ENCODE assay signal across 20 mouse cellular contexts in the genomic region with DNA sequence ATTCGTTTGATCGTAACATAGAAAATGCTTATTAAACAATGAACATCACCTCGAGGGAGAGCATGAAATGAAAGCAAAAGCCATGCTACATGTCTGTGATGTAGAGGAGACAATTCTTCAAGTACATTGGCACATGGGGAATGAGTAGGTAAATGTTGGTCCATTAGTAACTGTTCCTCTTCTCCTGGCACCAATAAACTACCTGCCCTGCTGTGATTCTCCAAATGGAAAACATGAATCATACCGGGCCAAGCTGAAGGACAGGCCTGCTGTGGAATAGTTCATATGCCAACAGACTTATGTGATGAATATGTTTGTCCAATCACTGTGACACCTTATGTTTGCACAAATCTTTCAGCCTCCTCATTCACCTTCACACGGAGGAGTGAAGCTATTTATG.
DNase-seq lines count a peak whose midpoint lies in the region; ATAC-seq and TF ChIP-seq lines count a peak whose summit lies in the region.
"Had no signal": no experiment of that assay in that cellular context is flagged by ENCODE, and none has a peak within 500 bp of the region (broad histone marks: within the 10 kb centered on the region; RNA-seq: fewer than 3 reads in every experiment).

No protein-coding gene starts in this region.

- no peaks in the 10 kb centered on the region for H3K36me3 ChIP-seq in hindbrain, postnatal 0 days (ENCODE audit: insufficient read depth, low read length)
- no peaks in the 10 kb centered on the region for H3K36me3 ChIP-seq in hindbrain, embryonic 16.5 days (ENCODE audit: control insufficient read depth, insufficient read depth, low read length)
- H3K36me3 ChIP-seq: embryonic facial prominence, embryonic 13.5 days; forebrain, embryonic 12.5 days; heart, embryonic 15.5 days; intestine, embryonic 15.5 days had no signal

- H3K4me2 ChIP-seq in hindbrain, postnatal 0 days (ENCODE audit: low read depth, low read length), result no peak overlapping the region
- no peak overlapping the region for H3K4me2 ChIP-seq in hindbrain, embryonic 16.5 days (ENCODE audit: low read length)
- H3K4me2 ChIP-seq: embryonic facial prominence, embryonic 13.5 days; forebrain, embryonic 12.5 days; heart, embryonic 11.5 days; heart, embryonic 15.5 days; intestine, embryonic 15.5 days had no signal

- 0 out of 2 replicates have a peak, but pooled peaks have one; percentile 29 for ATAC-seq in hindbrain, postnatal 0 days
- no peak for ATAC-seq in hindbrain, embryonic 16.5 days
- ATAC-seq: activated CD4-positive, CD25-positive, alpha-beta regulatory T cell, adult 4 months; forebrain, embryonic 16.5 days; intestine, embryonic 15.5 days; Patski had no signal

- no peaks in the 10 kb centered on the region for H3K4me1 ChIP-seq in hindbrain, postnatal 0 days (ENCODE audit: insufficient read depth, low read length)
- no peaks in the 10 kb centered on the region for H3K4me1 ChIP-seq in hindbrain, embryonic 16.5 days (ENCODE audit: control insufficient read depth, insufficient read depth, low read depth, low read length)
- H3K4me1 ChIP-seq in cerebellum, adult 2 months (ENCODE audit: control insufficient read depth, insufficient read depth, low read length), result peaks cover 15% of the 10 kb centered on the region
- H3K4me1 ChIP-seq: embryonic facial prominence, embryonic 13.5 days; forebrain, embryonic 12.5 days; heart, embryonic 15.5 days; intestine, embryonic 15.5 days had no signal

- no peak for TF ChIP-seq CTCF in hindbrain, postnatal 0 days (IDR thresholded peaks at IDR 0.05; ENCODE audit: low read depth)
- TF ChIP-seq CTCF in cerebellum, adult 2 months (IDR thresholded peaks at IDR 0.05; ENCODE audit: borderline replicate concordance, insufficient read depth, low read depth, low read length), result no peak

- no peak overlapping the region for H3K27ac ChIP-seq in hindbrain, postnatal 0 days
- no peak overlapping the region for H3K27ac ChIP-seq in hindbrain, embryonic 16.5 days (ENCODE audit: low read depth, low read length)
- no peak overlapping the region for H3K27ac ChIP-seq in cerebellum, adult 2 months (ENCODE audit: insufficient read depth, low read length)
- H3K27ac ChIP-seq: embryonic facial prominence, embryonic 13.5 days; forebrain, embryonic 12.5 days; heart, adult 2 months; heart, embryonic 15.5 days; intestine, embryonic 15.5 days had no signal

- no peak overlapping the region for H3K9ac ChIP-seq in hindbrain, postnatal 0 days (replicated peaks; ENCODE audit: low read length)
- no peak overlapping the region for H3K9ac ChIP-seq in hindbrain, embryonic 16.5 days (ENCODE audit: low read depth, low read length)
- H3K9ac ChIP-seq: embryonic facial prominence, embryonic 13.5 days; forebrain, embryonic 12.5 days; heart, embryonic 15.5 days; intestine, embryonic 15.5 days had no signal

- 62% methylated on average over 5 of the region's 5 CpGs for WGBS in hindbrain, postnatal 0 days
- 70% methylated on average over 5 of the region's 5 CpGs for WGBS in hindbrain, embryonic 16.5 days
- 33% methylated on average over 5 of the region's 5 CpGs for WGBS in cerebellum, adult 2 months

- H3K27me3 ChIP-seq in hindbrain, postnatal 0 days (ENCODE audit: insufficient read depth, low read length), result no peaks in the 10 kb centered on the region
- no peaks in the 10 kb centered on the region for H3K27me3 ChIP-seq in hindbrain, embryonic 16.5 days (replicated peaks; ENCODE audit: control insufficient read depth, insufficient read depth, low read length)
- no peaks in the 10 kb centered on the region for H3K27me3 ChIP-seq in cerebellum, adult 2 months (ENCODE audit: control insufficient read depth, insufficient read depth, low read length)
- H3K27me3 ChIP-seq: CH12.LX; embryonic facial prominence, embryonic 13.5 days; forebrain, embryonic 12.5 days; heart, embryonic 15.5 days; intestine, embryonic 15.5 days had no signal

- no peak for DNase-seq in hindbrain, postnatal 0 days (ENCODE audit: low spot score)
- DNase-seq in cerebellum, adult 2 months, result peak; percentile 60 to 88
- DNase-seq in cerebellum, postnatal 25 days, result peak; percentile 51 to 62
- DNase-seq in spleen, postnatal 36 days (ENCODE audit: low spot score in 2 of 2), result no peak
- DNase-seq in kidney, postnatal 4 days, result no peak
- DNase-seq: adrenal gland, postnatal 25 days; gastrocnemius, postnatal 14 days; heart, adult 2 months; heart, postnatal 14 days; kidney, adult 18-20 months had no signal

- H3K9me3 ChIP-seq in hindbrain, postnatal 0 days (ENCODE audit: low read length), result no peaks in the 10 kb centered on the region
- H3K9me3 ChIP-seq in hindbrain, embryonic 16.5 days (ENCODE audit: control insufficient read depth, low read length), result no peaks in the 10 kb centered on the region
- H3K9me3 ChIP-seq: embryonic facial prominence, embryonic 13.5 days; forebrain, embryonic 12.5 days; heart, embryonic 15.5 days; intestine, embryonic 15.5 days had no signal

- no peak for TF ChIP-seq POLR2A in cerebellum, adult 2 months (IDR thresholded peaks at IDR 0.05; ENCODE audit: borderline replicate concordance, insufficient read depth, low read length)

- H3K4me3 ChIP-seq in hindbrain, postnatal 0 days (ENCODE audit: low read length), result no peak overlapping the region
- no peak overlapping the region for H3K4me3 ChIP-seq in hindbrain, embryonic 16.5 days (ENCODE audit: low read length)
- H3K4me3 ChIP-seq in cerebellum, adult 2 months (replicated peaks; ENCODE audit: insufficient read depth, low read depth, low read length), result no peak overlapping the region
- H3K4me3 ChIP-seq: embryonic facial prominence, embryonic 13.5 days; forebrain, embryonic 12.5 days; heart, adult 2 months; heart, embryonic 15.5 days; intestine, embryonic 15.5 days had no signal

Comparison
In these comparisons a context has a peak if more than half of its experiments do, and no peak if none do; other contexts are left out.
1. DNase-seq: peak in cerebellum, adult 2 months (2 of 2) and cerebellum, postnatal 25 days (2 of 2); none in hindbrain, postnatal 0 days (single experiment), spleen, postnatal 36 days (0 of 2) and kidney, postnatal 4 days (0 of 2).